Mouse (Mus musculus) liver, embryonic 14.5 days (tissue): ENCODE results near the gene Klhl40. TPM values are rescaled to one million over a fixed set of nuclear protein-coding genes. Genes with fewer than 3 reads are reported as not detected.
A peak's percentile ranks its signal among the peaks of the same experiment; 100 is the strongest.

Experiments used
- ATAC-seq: fragments of 200-750 bp; cut with Nextera tagmentation; 2 replicates; pipeline ENCODE4 v1.8.0; 2017; ENCODE audit warnings: moderate number of reproducible peaks, mild to moderate bottlenecking, moderate library complexity; ENCODE audit not compliant: insufficient read depth
- DNase-seq, 3 experiments: peaks; one replicate each; pipeline ENCODE4 v3.0.0-alpha.2; 2012 to 2013; ENCODE audit warnings: low read depth in 3 of 3, low spot score in 3 of 3
- H3K27ac ChIP-seq: fragments of 300-500 bp; sonication (generic); 2 replicates; pipeline ENCODE4 v1.5.1; 2014; ENCODE audit warnings: moderate library complexity, mild to moderate bottlenecking, control low read depth, inconsistent platforms
- H3K27me3 ChIP-seq: fragments of 300-500 bp; sonication (generic); 2 replicates; pipeline ENCODE4 v1.6.1; 2014; ENCODE audit warnings: mild to moderate bottlenecking, low read length, moderate library complexity; ENCODE audit not compliant: control insufficient read depth, insufficient read depth
- H3K36me3 ChIP-seq: fragments of 300-500 bp; sonication (generic); replicated peaks from 2 replicates; pipeline ENCODE4 v1.6.1; 2014; ENCODE audit warnings: low read depth; ENCODE audit not compliant: control insufficient read depth, insufficient read depth
- H3K4me1 ChIP-seq, 2 experiments: fragments of 200-500 bp in 1 of 2; fragments of 300-500 bp in 1 of 2; sonication (generic) in 1 of 2; replicated peaks; 2 replicates each; pipeline ENCODE4 v1.6.1; 2012 to 2014; ENCODE audit warnings: antibody characterized with exemption in 1 of 2, inconsistent platforms in 1 of 2, low read length in 1 of 2; ENCODE audit not compliant: control insufficient read depth in 2 of 2, insufficient read depth in 2 of 2
- H3K4me2 ChIP-seq: fragments of 300-500 bp; sonication (generic); 2 replicates; pipeline ENCODE4 v1.6.1; 2014; ENCODE audit warnings: low read depth, mild to moderate bottlenecking, control low read depth, moderate library complexity
- H3K4me3 ChIP-seq, 2 experiments: fragments of 200-500 bp in 1 of 2; fragments of 300-500 bp in 1 of 2; sonication (generic) in 1 of 2; 2 replicates each; pipeline ENCODE4 v1.5.1; 2012 to 2014; ENCODE audit warnings: low read depth in 2 of 2, low read length in 2 of 2, mild to moderate bottlenecking in 2 of 2, control low read depth in 1 of 2, inconsistent platforms in 1 of 2, moderate library complexity in 1 of 2; ENCODE audit not compliant: insufficient read depth in 1 of 2
- H3K9ac ChIP-seq: fragments of 300-500 bp; sonication (generic); replicated peaks from 2 replicates; pipeline ENCODE4 v1.6.1; 2014; ENCODE audit warnings: mild to moderate bottlenecking, control low read depth, moderate library complexity
- H3K9me3 ChIP-seq: fragments of 300-500 bp; sonication (generic); 2 replicates; pipeline ENCODE4 v1.6.1; 2016; ENCODE audit warnings: low read length, mixed read lengths; ENCODE audit not compliant: control insufficient read depth
- CTCF ChIP-seq: IDR thresholded peaks from 2 replicates; pipeline ENCODE4 v1.5.1; 2016; ENCODE audit warnings: antibody characterized with exemption, low read depth, control low read depth
- EP300 ChIP-seq: IDR thresholded peaks from 2 replicates; pipeline ENCODE4 v1.6.1; 2016; ENCODE audit warnings: antibody characterized with exemption, low read depth
- WGBS: fragments of 180-500 bp; shearing (Covaris S2); extraction: QIAGEN DNeasy Blood & Tissue Kit; methylation state at CpG from one replicate; pipeline ENCODE4 v1.1.7; 2014; ENCODE audit not compliant: insufficient replicate concordance; 5-methylcytosine and 5-hydroxymethylcytosine counted together
- polyA plus RNA-seq, 2 experiments: library from polyadenylated mRNA; depleted of rRNA in 1 of 2; stranded (reverse) in 1 of 2; unstranded in 1 of 2; fragments of >200 nt; fragmentation: Nextera tagmentation in 1 of 2; extraction: Ambion mirVana in 1 of 2; gene quantifications; 2 replicates each; pipeline versions ENCODE4 v1.2.1 to v1.2.3; 2012 to 2014

Klhl40 gene
- polyA plus RNA-seq, 2 experiments = not detected

- Histone ChIP-seq H3K27me3 (no peaks in the 10 kb centered on the region), H3K4me1 (no peaks in the 10 kb centered on the region), H3K9me3 (no peaks in the 10 kb centered on the region), H3K9ac (no peak overlapping the region), H3K27ac (no peak overlapping the region), H3K4me2 (no peak overlapping the region), H3K36me3 (no peaks in the 10 kb centered on the region), H3K4me3 (no peak overlapping the region)
- ATAC-seq (no peak), DNase-seq (peak in 1 of 3 experiments; percentile 17)
- WGBS = 54% methylated on average over 6 of the region's 6 CpGs
- TF ChIP-seq CTCF = peak; percentile 71
- TF ChIP-seq EP300 = no peak
Measured at GRCm38 (mm10) chr9:121830243-121830955, 53.0 kb downstream of the Klhl40 start.

DNA sequence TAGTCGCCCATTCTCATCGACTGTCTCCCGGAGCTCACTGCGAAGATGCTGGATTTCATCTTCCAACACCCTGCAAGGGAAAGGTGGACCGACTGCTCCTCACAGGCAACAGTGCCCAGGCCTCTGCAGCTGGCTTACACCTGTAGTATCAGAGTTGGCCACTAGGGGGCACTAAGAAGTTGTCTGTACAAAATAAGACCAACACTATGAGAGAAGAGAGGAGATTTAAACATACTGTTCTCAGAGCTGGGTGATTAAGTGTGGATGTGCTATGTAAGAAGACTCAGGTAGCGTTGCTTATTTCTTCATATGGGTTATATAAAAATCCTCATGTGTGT, 53.5 kb downstream of the Klhl40 start:
- Histone ChIP-seq H3K27ac (no peak overlapping the region), H3K4me2 (no peak overlapping the region), H3K27me3 (no peaks in the 10 kb centered on the region), H3K9ac (no peak overlapping the region), H3K4me3 (no peak overlapping the region), H3K36me3 (no peaks in the 10 kb centered on the region), H3K4me1 (no peaks in the 10 kb centered on the region), H3K9me3 (no peaks in the 10 kb centered on the region)
- DNase-seq (peak; percentile 33 to 46 (median 38)), ATAC-seq (no peak)
- 26% methylated on average over 6 of the region's 6 CpGs for WGBS
- no peak for TF ChIP-seq EP300
- peak; percentile 88 for TF ChIP-seq CTCF

Other genes with a start within 250 kb of the Klhl40 start
- not detected in 2 replicates for gene Lyzl4, start 135.5 kb upstream of the Klhl40 start, polyA plus RNA-seq (2012; rRNA removed)
- gene Lyzl4, start 135.5 kb upstream of the Klhl40 start, polyA plus RNA-seq (2014; fragmentation: Nextera tagmentation; extraction: Ambion mirVana) = 0.15 TPM in 1 of 2 replicates, not detected in the other
- gene Vipr1, start 134.9 kb upstream of the Klhl40 start, polyA plus RNA-seq (2012; rRNA removed) = 0.17 and 0.26 TPM in 2 replicates
- gene Vipr1, start 134.9 kb upstream of the Klhl40 start, polyA plus RNA-seq (2014; fragmentation: Nextera tagmentation; extraction: Ambion mirVana) = 0.46 and 0.59 TPM in 2 replicates
- 1.6 and 1.8 TPM in 2 replicates for gene Sec22c, start 72.1 kb upstream of the Klhl40 start, polyA plus RNA-seq (2012; rRNA removed)
- gene Sec22c, start 72.1 kb upstream of the Klhl40 start, polyA plus RNA-seq (2014; fragmentation: Nextera tagmentation; extraction: Ambion mirVana) = 2.2 and 2.9 TPM in 2 replicates
- gene Ss18l2, start 67.3 kb upstream of the Klhl40 start, polyA plus RNA-seq (2012; rRNA removed) = 23.4 and 24.8 TPM in 2 replicates
- gene Ss18l2, start 67.3 kb upstream of the Klhl40 start, polyA plus RNA-seq (2014; fragmentation: Nextera tagmentation; extraction: Ambion mirVana) = 76.8 and 83.3 TPM in 2 replicates
- gene Nktr, start 58.4 kb upstream of the Klhl40 start, polyA plus RNA-seq (2012; rRNA removed) = 29.5 and 41.5 TPM in 2 replicates
- gene Nktr, start 58.4 kb upstream of the Klhl40 start, polyA plus RNA-seq (2014; fragmentation: Nextera tagmentation; extraction: Ambion mirVana) = 18.5 and 24.0 TPM in 2 replicates
- 1.8 and 2.3 TPM in 2 replicates for gene Zfp651, start 18.3 kb upstream of the Klhl40 start, polyA plus RNA-seq (2012; rRNA removed)
- 0.52 and 0.75 TPM in 2 replicates for gene Zfp651, start 18.3 kb upstream of the Klhl40 start, polyA plus RNA-seq (2014; fragmentation: Nextera tagmentation; extraction: Ambion mirVana)
- 0.05 TPM in 1 of 2 replicates, not detected in the other for gene Hhatl, start 14.9 kb downstream of the Klhl40 start, polyA plus RNA-seq (2012; rRNA removed)
- gene Hhatl, start 14.9 kb downstream of the Klhl40 start, polyA plus RNA-seq (2014; fragmentation: Nextera tagmentation; extraction: Ambion mirVana) = not detected in 2 replicates
- not detected in 2 replicates for gene Ccdc13, start 61.9 kb downstream of the Klhl40 start, polyA plus RNA-seq (2012; rRNA removed)
- gene Ccdc13, start 61.9 kb downstream of the Klhl40 start, polyA plus RNA-seq (2014; fragmentation: Nextera tagmentation; extraction: Ambion mirVana) = not detected in 2 replicates
- gene Higd1a, start 80.8 kb downstream of the Klhl40 start, polyA plus RNA-seq (2012; rRNA removed) = 12.9 and 20.8 TPM in 2 replicates
- 97.4 and 119 TPM in 2 replicates for gene Higd1a, start 80.8 kb downstream of the Klhl40 start, polyA plus RNA-seq (2014; fragmentation: Nextera tagmentation; extraction: Ambion mirVana)
- gene Ackr2, start 120.7 kb downstream of the Klhl40 start, polyA plus RNA-seq (2012; rRNA removed) = 0.07 and 0.08 TPM in 2 replicates
- gene Ackr2, start 120.7 kb downstream of the Klhl40 start, polyA plus RNA-seq (2014; fragmentation: Nextera tagmentation; extraction: Ambion mirVana) = 0.20 and 0.37 TPM in 2 replicates
- 0.67 and 0.74 TPM in 2 replicates for gene Cyp8b1, start 138.7 kb downstream of the Klhl40 start, polyA plus RNA-seq (2012; rRNA removed)
- 1.5 and 1.8 TPM in 2 replicates for gene Cyp8b1, start 138.7 kb downstream of the Klhl40 start, polyA plus RNA-seq (2014; fragmentation: Nextera tagmentation; extraction: Ambion mirVana)
- 0.08 and 0.14 TPM in 2 replicates for gene Fam198a, start 173.4 kb downstream of the Klhl40 start, polyA plus RNA-seq (2012; rRNA removed)
- 0.10 and 0.13 TPM in 2 replicates for gene Fam198a, start 173.4 kb downstream of the Klhl40 start, polyA plus RNA-seq (2014; fragmentation: Nextera tagmentation; extraction: Ambion mirVana)
- 1.9 and 2.0 TPM in 2 replicates for gene Pomgnt2, start 219.5 kb downstream of the Klhl40 start, polyA plus RNA-seq (2012; rRNA removed)
- gene Pomgnt2, start 219.5 kb downstream of the Klhl40 start, polyA plus RNA-seq (2014; fragmentation: Nextera tagmentation; extraction: Ambion mirVana) = 1.7 and 2.2 TPM in 2 replicates